Mouse (Mus musculus) forebrain, embryonic 11.5 days (tissue): ENCODE results near the gene Ezr. TPM values are rescaled to one million over a fixed set of nuclear protein-coding genes. Genes with fewer than 3 reads are reported as not detected.

Experiments
- ATAC-seq: fragments of 200-750 bp; cut with Nextera tagmentation; replicated peaks from 2 replicates; pipeline ENCODE4 v1.8.0; 2017; ENCODE audit warnings: moderate TSS enrichment; ENCODE audit not compliant: low FRiP score
- DNase-seq: peaks from one replicate; pipeline ENCODE4 v3.0.0-alpha.2; 2017; ENCODE audit warnings: low spot score
- H3K27ac ChIP-seq: fragments of 300-500 bp; sonication (generic); 2 replicates; pipeline ENCODE4 v1.5.1; 2014; ENCODE audit warnings: low read depth, low read length
- H3K27me3 ChIP-seq: fragments of 300-500 bp; sonication (generic); 2 replicates; pipeline ENCODE4 v1.6.1; 2014; ENCODE audit warnings: mild to moderate bottlenecking, low read length, mixed read lengths; ENCODE audit not compliant: control insufficient read depth, insufficient read depth
- H3K36me3 ChIP-seq: fragments of 300-500 bp; sonication (generic); 2 replicates; pipeline ENCODE4 v1.6.1; 2014; ENCODE audit warnings: mild to moderate bottlenecking, low read length, moderate library complexity, mixed read lengths; ENCODE audit not compliant: control insufficient read depth, insufficient read depth
- H3K4me1 ChIP-seq: fragments of 300-500 bp; sonication (generic); replicated peaks from 2 replicates; pipeline ENCODE4 v1.6.1; 2014; ENCODE audit warnings: low read length, mixed read lengths; ENCODE audit not compliant: control insufficient read depth, insufficient read depth
- H3K4me2 ChIP-seq: fragments of 300-500 bp; sonication (generic); 2 replicates; pipeline ENCODE4 v1.6.1; 2014; ENCODE audit warnings: low read depth, mild to moderate bottlenecking, low read length, moderate library complexity, mixed read lengths; ENCODE audit not compliant: severe bottlenecking
- H3K4me3 ChIP-seq: fragments of 300-500 bp; sonication (generic); 2 replicates; pipeline ENCODE4 v1.5.1; 2014; ENCODE audit warnings: low read depth, low read length
- H3K9ac ChIP-seq: fragments of 300-500 bp; sonication (generic); 2 replicates; pipeline ENCODE4 v1.6.1; 2014; ENCODE audit warnings: low read length
- H3K9me3 ChIP-seq: fragments of 300-500 bp; sonication (generic); 2 replicates; pipeline ENCODE4 v1.6.1; 2016; ENCODE audit warnings: low read length, mixed read lengths; ENCODE audit not compliant: control insufficient read depth
- WGBS: fragments of 180-500 bp; shearing (Covaris S2); extraction: QIAGEN DNeasy Blood & Tissue Kit; methylation state at CpG from one replicate; pipeline ENCODE4 v1.1.7; 2014; 5-methylcytosine and 5-hydroxymethylcytosine counted together
- polyA plus RNA-seq: library from polyadenylated mRNA; unstranded; fragments of >200 nt; fragmentation: Nextera tagmentation; extraction: Ambion mirVana; gene quantifications from 2 replicates; pipeline ENCODE4 v1.2.1, GENCODE M21; 2014

Gene Ezr
- polyA plus RNA-seq, 1 experiment from 2014 or later: 122 TPM

DNA sequence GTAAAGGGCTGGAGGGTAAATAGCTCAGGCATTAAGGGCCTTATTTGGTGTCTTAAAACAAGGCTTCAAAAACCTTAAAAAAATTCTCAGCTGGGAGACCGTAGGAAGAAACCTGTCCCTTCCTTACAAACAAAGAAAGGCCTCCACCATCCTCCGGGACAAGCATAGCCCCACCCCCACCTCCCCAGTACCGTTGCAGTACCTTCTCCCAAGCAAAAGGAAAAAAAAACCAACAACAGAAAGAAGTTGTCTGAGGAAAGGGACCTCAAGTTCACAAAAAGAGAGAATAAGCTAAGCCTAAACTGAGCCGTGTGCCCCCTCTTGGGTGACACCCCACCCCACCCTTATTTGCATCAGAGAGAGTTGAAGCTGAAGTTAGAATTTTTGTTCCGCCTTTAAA lies 6.0 kb downstream of the Ezr start:
- no peak overlapping the region for H3K4me3 ChIP-seq
- WGBS: 24% methylated on average over 5 of the region's 5 CpGs
- H3K9ac ChIP-seq: no peak overlapping the region
- H3K27ac ChIP-seq: no peak overlapping the region
- no peak overlapping the region for H3K4me2 ChIP-seq
- H3K4me1 ChIP-seq: peaks cover 16% of the 10 kb centered on the region; the same call in 1 of the 2 replicates
- H3K36me3 ChIP-seq: no peaks in the 10 kb centered on the region
- no peaks in the 10 kb centered on the region for H3K27me3 ChIP-seq
- DNase-seq (no peak), ATAC-seq (no peak)
- no peaks in the 10 kb centered on the region for H3K9me3 ChIP-seq

DNA sequence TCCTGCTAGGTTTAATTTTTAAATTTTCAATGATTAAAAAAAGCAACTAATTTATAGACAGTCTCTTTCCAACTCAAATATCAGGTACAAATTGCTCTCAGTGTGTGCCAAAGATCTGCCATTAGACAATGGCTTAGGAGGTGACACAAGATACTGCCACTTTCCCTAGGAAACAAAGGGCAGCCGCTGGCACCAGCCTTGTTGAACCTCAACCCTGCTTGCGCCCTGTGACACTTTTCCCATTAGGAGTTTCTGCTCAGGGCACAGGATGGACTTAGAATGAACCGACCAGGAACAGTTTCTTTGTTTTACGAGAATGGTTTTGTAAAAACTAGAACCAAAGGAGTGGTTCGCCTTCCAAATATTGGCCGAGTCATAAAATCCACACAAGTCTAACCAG lies 6.5 kb downstream of the Ezr start:
- 53% methylated on average over 6 of the region's 6 CpGs for WGBS

DNA sequence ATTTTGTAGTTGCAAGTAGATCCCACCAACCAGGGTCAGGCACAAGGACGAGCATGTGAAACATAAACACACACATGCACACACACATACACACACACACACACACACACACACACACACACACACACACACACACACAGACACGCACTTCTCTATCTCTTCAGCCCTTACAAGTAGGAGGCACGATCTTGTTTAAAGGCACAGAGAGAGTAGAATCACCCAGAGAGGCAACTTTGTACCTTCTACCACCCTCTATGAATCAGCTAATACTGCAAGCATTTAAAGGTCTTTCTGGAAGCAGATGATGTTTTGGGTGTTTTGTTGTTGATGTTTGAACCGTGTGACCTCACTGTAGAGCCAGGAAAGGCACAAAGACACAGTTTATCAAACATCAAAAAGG lies 6.9 kb downstream of the Ezr start:
- ATAC-seq: no peak
- no peak overlapping the region for H3K4me2 ChIP-seq
- WGBS: 87% methylated on average over 4 of the region's 4 CpGs
- no peaks in the 10 kb centered on the region for H3K27me3 ChIP-seq
- H3K4me3 ChIP-seq: no peak overlapping the region
- DNase-seq: no peak
- H3K9ac ChIP-seq: no peak overlapping the region
- no peaks in the 10 kb centered on the region for H3K9me3 ChIP-seq
- H3K27ac ChIP-seq: no peak overlapping the region
- no peaks in the 10 kb centered on the region for H3K36me3 ChIP-seq
- peaks cover 15% of the 10 kb centered on the region; the same call in 1 of the 2 replicates for H3K4me1 ChIP-seq

More for the DNA sequence above, 6.5 kb downstream of the Ezr start:
- no peak overlapping the region for H3K9ac ChIP-seq
- H3K36me3 ChIP-seq: no peaks in the 10 kb centered on the region
- H3K4me3 ChIP-seq: no peak overlapping the region
- no peak overlapping the region for H3K4me2 ChIP-seq
- ATAC-seq: no peak
- DNase-seq: no peak
- no peaks in the 10 kb centered on the region for H3K9me3 ChIP-seq
- peaks cover 16% of the 10 kb centered on the region; the same call in 1 of the 2 replicates for H3K4me1 ChIP-seq
- no peaks in the 10 kb centered on the region for H3K27me3 ChIP-seq
- H3K27ac ChIP-seq: no peak overlapping the region

DNA sequence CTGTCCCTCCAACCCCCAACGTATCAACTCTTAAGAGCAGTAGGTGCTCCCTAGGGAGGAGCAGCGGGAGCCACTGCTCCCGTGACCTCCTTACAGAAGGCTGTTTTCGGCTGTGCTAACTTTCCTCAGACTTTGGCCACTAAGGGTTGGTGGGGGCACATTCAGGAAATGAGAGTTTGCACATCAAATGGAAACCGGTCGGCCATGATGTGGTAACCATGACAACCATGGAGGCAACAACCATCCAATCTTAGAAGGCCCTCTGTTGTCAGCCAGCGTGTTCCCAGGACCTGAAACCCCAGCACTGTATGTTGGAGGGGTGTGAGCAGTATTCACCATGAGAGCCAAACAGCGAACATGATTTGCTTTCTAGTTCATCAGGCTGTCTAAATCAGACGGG lies 7.4 kb downstream of the Ezr start:
- H3K4me1 ChIP-seq: peaks cover 15% of the 10 kb centered on the region; the same call in 1 of the 2 replicates
- ATAC-seq: no peak
- H3K27me3 ChIP-seq: no peaks in the 10 kb centered on the region

DNA sequence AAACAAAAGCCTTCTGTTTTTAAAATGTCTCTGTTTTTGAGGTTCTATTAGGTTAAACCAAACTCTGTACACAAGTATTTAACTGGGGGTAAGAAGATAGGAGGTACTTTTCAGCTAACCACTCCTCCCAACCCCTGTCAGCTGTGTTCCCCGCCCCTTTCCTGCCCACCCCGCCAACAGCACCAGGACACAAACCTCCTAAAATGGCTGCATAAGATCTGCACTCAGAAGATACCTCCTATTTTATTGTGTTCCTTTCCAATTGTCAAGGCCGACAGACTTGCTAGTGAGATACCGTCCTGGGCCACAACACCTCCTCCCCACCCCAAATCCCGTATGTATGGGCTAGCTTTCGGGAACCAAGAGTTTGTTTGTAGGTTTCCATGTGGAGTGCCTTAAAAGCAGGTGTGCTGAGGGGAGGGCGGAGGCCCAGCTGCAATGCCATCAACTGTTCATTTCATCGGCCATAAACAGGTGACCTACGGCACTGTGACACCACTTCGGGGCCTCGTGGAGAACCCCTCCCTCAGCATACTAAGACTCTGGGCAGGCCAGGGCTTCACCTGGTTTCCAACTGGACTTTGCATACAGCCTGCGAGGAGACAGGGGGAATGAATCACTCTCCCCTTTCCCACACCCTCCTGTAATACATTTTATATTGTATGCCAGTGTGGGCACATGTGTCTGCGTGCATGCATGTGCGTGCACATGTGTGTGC lies 9.2 kb downstream of the Ezr start:
- DNase-seq (no peak), ATAC-seq (no peak)
- H3K4me2 ChIP-seq: no peak overlapping the region
- WGBS: 90% methylated on average over 14 of the region's 14 CpGs
- peaks cover 5% of the 10 kb centered on the region; the same call in 1 of the 2 replicates for H3K4me1 ChIP-seq
- no peak overlapping the region for H3K9ac ChIP-seq
- H3K4me3 ChIP-seq: no peak overlapping the region
- H3K27me3 ChIP-seq: no peaks in the 10 kb centered on the region
- no peaks in the 10 kb centered on the region for H3K36me3 ChIP-seq
- H3K27ac ChIP-seq: no peak overlapping the region
- H3K9me3 ChIP-seq: no peaks in the 10 kb centered on the region

More for the DNA sequence above, 7.4 kb downstream of the Ezr start:
- Histone ChIP-seq H3K36me3 (no peaks in the 10 kb centered on the region), H3K9me3 (no peaks in the 10 kb centered on the region), H3K9ac (no peak overlapping the region), H3K4me2 (no peak overlapping the region), H3K27ac (no peak overlapping the region), H3K4me3 (no peak overlapping the region)
- WGBS: 83% methylated on average over 9 of the region's 9 CpGs
- DNase-seq: no peak

DNA sequence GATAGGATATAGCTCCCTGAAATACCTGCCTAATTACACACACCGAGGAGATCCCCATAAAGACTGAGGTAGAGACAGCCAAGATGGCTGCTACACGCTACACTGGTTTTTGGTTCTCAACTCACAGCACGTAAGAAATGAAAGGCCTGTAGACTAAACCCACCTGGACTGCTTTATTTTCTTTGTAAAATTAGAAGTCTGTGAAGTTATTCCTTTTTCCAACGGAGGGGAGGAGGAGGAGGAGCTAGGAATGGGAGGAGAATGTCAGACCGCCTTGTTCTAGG lies 10.2 kb downstream of the Ezr start:
- Histone ChIP-seq H3K27ac (no peak overlapping the region), H3K36me3 (no peaks in the 10 kb centered on the region), H3K4me3 (no peak overlapping the region), H3K4me2 (no peak overlapping the region), H3K9me3 (no peaks in the 10 kb centered on the region), H3K4me1 (peaks cover 5% of the 10 kb centered on the region; the same call in 1 of the 2 replicates), H3K27me3 (no peaks in the 10 kb centered on the region), H3K9ac (no peak overlapping the region)
- 83% methylated on average over 5 of the region's 5 CpGs for WGBS
- no peak for ATAC-seq
- no peak for DNase-seq

DNA sequence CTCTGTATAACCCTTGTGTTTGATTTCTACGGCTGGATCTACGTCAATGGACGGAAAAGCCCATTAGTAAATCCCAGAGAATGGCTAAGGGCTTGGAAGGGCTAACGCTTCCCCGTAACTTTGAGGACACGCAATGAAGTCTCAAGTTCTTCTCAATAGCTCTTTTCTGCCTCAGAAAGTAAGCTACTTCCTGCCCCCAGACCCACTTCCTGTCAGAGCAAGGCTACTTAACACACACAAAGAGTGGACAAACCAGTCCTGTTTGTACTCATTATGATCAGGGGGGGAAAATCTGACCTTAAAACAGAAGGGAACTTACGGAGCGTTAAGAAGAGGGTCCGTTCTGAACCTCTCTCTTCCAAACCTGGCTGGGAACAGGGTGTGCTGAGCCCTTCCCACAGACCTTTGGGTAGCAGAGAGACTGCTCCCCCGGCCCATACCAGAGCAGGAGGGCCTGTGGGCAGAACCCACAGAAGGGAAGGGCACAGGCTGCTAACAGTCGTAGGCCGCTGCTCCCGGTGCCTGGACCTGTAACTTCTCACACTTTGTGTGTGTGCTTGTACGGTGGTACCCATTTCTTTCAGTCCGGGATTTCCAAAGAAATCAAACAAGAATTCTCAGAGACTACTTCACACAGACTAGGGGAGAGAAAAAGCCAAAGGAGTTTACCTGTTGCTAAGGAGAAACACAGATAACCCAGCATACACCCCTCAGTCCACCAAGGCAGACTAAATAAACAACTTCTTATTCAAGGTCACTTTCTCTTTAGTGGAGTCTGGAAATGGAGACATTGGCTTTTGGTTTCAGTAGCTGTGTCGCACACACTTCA lies 10.7 kb downstream of the Ezr start:
- H3K9me3 ChIP-seq: no peaks in the 10 kb centered on the region
- no peak for DNase-seq
- ATAC-seq: no peak
- H3K27ac ChIP-seq: no peak overlapping the region
- no peaks in the 10 kb centered on the region for H3K27me3 ChIP-seq
- H3K4me1 ChIP-seq: peaks cover 3% of the 10 kb centered on the region; the same call in 1 of the 2 replicates
- H3K9ac ChIP-seq: no peak overlapping the region
- H3K4me3 ChIP-seq: no peak overlapping the region
- H3K36me3 ChIP-seq: no peaks in the 10 kb centered on the region
- 83% methylated on average over 16 of the region's 16 CpGs for WGBS
- no peak overlapping the region for H3K4me2 ChIP-seq

DNA sequence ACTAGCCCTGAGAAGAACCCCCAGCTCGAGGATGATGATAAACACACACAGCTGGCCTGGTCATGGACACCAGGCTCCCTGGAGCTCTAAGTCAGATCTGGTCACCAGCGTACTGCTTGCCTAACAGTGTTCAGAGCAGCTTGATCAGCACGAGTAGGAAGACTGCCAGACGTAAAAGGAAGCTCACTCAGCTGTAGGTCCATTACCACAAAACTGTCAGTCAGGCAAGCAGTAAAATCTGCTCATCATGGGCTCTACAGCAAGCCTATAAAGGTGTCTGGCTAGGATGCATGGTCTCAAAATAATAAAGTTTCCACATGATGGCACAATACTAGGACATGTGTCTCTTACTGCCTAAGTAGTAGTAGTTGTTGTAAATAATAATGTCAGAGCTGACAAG lies 13.0 kb downstream of the Ezr start:
- H3K27ac ChIP-seq: no peak overlapping the region
- no peak overlapping the region for H3K9ac ChIP-seq
- DNase-seq (no peak), ATAC-seq (no peak)
- H3K4me1 ChIP-seq: peaks cover 8% of the 10 kb centered on the region; the same call in 1 of the 2 replicates
- H3K4me3 ChIP-seq: no peak overlapping the region
- no peaks in the 10 kb centered on the region for H3K36me3 ChIP-seq
- no peaks in the 10 kb centered on the region for H3K9me3 ChIP-seq
- no peaks in the 10 kb centered on the region for H3K27me3 ChIP-seq
- WGBS: 72% methylated on average over 4 of the region's 4 CpGs
- H3K4me2 ChIP-seq: no peak overlapping the region
